Mouse (Mus musculus): ENCODE data around the gene Cep68. TPM values are rescaled to one million over a fixed set of nuclear protein-coding genes. Genes with fewer than 3 reads are reported as not detected.
A peak's percentile ranks its signal among the peaks of the same experiment; 100 is the strongest.
"Not testable (repeated sequence)": the region's sequence is repeated elsewhere in the genome, so short reads cannot be mapped to it uniquely, and the experiment has no call there.

The Cep68 gene
- total RNA-seq, 1 experiment from 2014 or later, result 58.3 TPM

DNA sequence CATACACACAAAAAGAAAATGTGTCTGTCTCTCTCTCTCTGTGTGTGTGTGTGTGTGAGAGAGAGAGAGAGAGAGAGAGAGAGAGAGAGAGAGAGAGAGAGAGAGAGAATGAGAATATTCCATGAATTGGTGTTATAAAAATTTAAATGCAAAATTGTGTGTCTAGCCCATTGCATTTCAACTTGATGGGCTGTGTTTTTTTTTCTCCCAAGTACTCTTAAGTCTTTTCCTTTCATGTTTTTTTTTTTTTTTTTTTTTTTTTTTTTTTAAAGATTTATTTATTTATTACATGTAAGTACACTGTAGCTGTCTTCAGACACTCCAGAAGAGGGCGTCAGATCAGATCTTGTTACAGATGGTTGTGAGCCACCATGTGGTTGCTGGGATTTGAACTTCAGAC is 27.6 kb downstream of the Cep68 start:
- not testable (repeated sequence) for ATAC-seq (replicated peaks in 1 of 2; ENCODE audit: insufficient read depth in 1 of 2, low FRiP score in 2 of 2, low TSS enrichment in 1 of 2, low read depth in 1 of 2, poor library complexity in 2 of 2, severe bottlenecking in 2 of 2)

DNA sequence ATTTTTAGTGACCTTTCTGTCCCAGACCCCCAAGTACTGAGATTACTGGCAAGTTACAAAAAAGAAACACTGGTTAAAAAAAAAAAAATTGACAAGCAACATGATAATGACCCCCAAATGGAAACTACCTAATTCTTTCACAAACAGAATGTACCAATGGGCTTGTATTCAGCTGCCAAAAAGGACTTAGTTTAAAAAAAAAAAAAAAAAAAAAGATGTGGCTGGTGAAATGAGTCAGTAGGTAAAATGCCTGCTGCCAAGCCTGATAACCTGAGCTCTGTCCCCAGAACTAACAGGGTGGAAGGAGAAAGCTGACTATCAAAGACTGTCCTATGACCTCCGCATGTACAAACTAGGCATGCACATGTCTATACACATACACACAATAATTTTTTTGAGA is 32.0 kb downstream of the Cep68 start:
- no peak for ATAC-seq (replicated peaks in 1 of 2; ENCODE audit: insufficient read depth in 1 of 2, low FRiP score in 2 of 2, low TSS enrichment in 1 of 2, low read depth in 1 of 2, poor library complexity in 2 of 2, severe bottlenecking in 2 of 2)

DNA sequence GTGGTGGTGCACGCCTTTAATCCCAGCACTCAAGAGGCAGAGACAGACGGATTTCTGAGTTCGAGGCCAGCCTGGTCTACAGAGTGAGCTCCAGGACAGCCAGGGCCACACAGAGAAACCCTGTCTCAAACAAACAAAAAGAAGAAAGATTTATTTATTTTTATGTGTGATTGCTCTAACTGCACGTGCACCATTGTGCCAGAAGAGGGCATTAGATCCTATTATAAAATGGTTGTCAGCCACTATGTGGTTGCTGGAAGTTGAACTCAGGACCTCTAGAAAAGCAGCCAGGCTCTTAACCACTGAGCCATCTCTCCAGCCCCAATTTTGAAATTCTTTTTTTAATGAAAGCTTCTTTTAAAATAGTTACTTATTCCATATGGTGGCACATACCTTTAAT is 32.8 kb downstream of the Cep68 start:
- ATAC-seq (replicated peaks in 1 of 2; ENCODE audit: insufficient read depth in 1 of 2, low FRiP score in 2 of 2, low TSS enrichment in 1 of 2, low read depth in 1 of 2, poor library complexity in 2 of 2, severe bottlenecking in 2 of 2), result no peak

DNA sequence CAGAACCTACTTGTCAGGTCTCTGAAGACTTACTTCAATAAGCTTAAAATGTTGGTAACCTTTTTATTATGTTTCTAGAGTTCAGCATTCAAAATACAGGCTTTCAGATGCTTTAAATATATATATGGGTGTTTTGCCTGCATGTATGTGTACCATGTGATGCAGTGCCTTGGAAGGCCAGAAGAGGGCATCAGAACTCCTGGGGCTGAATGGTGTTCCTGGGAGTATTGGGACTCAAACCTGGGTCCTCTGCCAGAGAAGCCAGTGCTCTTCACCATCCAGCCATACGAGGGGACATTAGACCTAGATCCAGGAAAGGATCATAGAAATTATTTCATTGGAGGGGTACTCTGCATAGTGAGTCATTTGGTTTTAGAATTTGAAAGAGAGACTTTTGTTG is 34.5 kb downstream of the Cep68 start:
- 0 out of 4 replicates have a peak, but pooled peaks of 1 of the 2 experiments have one; percentile 50 for ATAC-seq (replicated peaks in 1 of 2; ENCODE audit: insufficient read depth in 1 of 2, low FRiP score in 2 of 2, low TSS enrichment in 1 of 2, low read depth in 1 of 2, poor library complexity in 2 of 2, severe bottlenecking in 2 of 2)

DNA sequence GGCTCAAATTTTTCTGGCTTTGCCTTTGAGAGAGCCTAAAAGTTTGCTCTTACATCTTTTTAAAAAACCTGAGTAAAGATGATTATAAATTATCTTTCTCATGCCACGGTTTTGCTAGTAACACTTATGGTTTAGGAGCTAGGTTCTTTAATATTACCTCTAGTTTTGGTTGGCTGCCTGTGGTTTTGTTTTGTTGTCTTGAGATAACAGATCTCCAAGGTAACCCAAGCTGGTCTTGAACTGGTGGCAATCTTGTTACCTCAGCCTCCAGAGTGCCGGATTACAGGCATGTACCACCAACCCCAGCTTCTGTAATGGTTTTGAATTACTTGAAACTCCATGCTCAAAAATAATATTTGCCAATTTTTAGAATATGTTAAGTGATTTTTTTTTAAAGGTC is 37.4 kb downstream of the Cep68 start:
- 0 out of 4 replicates have a peak, but pooled peaks of 1 of the 2 experiments have one; percentile 27 for ATAC-seq (replicated peaks in 1 of 2; ENCODE audit: insufficient read depth in 1 of 2, low FRiP score in 2 of 2, low TSS enrichment in 1 of 2, low read depth in 1 of 2, poor library complexity in 2 of 2, severe bottlenecking in 2 of 2)

DNA sequence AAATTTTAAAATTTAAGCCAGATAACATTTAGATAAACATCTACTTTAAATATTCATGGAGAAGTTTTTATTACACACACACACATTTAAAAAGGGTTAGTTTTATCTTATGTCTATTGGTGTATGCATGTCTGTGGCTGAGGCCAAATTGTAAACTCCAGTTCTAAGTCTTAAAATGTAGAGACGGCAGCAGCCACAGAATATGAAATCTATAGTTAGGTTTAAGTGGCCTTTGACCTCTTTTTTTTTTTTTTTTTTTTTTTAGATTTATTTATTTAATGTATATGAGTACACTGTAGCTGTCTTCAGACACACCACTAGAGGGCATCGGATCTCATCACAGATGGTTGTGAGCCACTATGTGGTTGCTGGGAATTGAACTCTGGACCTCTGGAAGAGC is 41.6 kb downstream of the Cep68 start:
- no peak for ATAC-seq (replicated peaks in 1 of 2; ENCODE audit: insufficient read depth in 1 of 2, low FRiP score in 2 of 2, low TSS enrichment in 1 of 2, low read depth in 1 of 2, poor library complexity in 2 of 2, severe bottlenecking in 2 of 2)

DNA sequence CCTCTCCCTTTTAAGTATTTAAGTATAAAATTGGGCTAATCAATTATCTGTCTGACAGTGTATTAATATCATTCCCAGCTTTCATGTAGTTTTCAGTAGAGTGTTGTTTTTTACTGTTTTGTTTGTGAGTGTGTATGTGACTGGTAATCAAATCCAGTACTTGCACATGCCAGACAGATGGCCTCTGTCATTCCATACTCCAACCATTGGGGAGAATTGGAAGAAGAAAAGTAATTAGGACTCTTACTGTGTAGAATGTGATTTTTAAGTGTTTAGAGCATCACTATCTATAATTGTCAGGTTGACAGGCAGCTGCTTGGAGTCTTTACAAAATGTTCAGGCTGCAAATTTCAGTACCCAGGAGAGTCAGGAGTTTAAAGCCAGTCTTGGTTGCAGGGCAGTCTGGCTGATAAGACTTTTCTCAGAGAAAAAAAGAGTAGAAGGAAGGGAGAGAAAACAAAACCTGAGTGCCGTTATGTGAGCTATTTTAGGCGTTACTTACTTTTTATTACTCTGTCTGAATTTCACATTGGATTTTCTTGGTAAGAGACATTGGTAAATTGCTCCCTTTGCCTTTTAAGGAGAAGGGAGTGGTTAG is 42.5 kb downstream of the Cep68 start:
- no peak for ATAC-seq (replicated peaks in 1 of 2; ENCODE audit: insufficient read depth in 1 of 2, low FRiP score in 2 of 2, low TSS enrichment in 1 of 2, low read depth in 1 of 2, poor library complexity in 2 of 2, severe bottlenecking in 2 of 2)

DNA sequence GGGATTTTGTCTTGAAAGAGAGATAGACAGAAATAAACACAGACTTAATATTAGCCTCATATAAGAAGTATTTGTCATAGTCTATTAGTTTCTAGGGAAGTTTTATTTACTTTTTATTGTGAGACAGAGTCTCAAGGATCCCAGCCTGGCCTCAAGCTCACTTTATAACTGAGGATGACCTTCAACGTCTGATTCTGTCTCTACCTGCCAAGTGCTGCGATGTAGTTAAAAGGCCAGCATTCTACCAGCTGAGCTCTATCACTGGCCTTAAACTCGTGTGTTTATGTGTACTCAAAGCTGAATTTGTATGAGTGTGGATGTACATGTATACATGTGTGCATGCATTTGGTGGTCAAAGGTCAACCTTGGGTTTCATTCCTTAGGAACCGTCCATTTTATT is 43.7 kb downstream of the Cep68 start:
- no peak for ATAC-seq (replicated peaks in 1 of 2; ENCODE audit: insufficient read depth in 1 of 2, low FRiP score in 2 of 2, low TSS enrichment in 1 of 2, low read depth in 1 of 2, poor library complexity in 2 of 2, severe bottlenecking in 2 of 2)

DNA sequence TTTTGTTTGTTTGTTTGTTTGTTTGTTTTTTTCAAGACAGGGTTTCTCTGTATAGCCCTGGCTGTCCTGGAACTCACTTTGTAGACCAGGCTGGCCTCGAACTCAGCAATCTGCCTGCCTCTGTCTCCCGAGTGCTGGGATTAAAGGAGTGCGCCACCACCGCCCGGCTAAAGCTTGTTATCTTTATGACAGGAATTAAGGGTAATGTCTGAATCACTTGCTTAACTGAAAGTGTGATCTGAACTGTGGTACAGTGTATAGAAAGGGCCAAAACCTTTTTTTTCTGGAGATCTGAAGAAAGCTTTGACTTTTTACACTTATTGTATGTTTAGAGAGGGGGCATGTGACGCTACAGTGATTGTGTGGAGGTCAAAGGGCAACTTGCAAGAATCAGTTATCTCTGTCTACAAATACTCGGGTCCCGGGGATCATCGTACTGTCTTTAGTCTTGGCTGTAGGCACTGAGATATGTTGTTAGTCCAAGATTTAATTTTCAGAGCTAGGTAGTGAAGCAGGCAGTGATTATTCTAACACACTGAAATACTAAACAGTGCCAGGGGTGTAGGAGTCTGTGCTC is 44.3 kb downstream of the Cep68 start:
- no peak for ATAC-seq (replicated peaks in 1 of 2; ENCODE audit: insufficient read depth in 1 of 2, low FRiP score in 2 of 2, low TSS enrichment in 1 of 2, low read depth in 1 of 2, poor library complexity in 2 of 2, severe bottlenecking in 2 of 2)

DNA sequence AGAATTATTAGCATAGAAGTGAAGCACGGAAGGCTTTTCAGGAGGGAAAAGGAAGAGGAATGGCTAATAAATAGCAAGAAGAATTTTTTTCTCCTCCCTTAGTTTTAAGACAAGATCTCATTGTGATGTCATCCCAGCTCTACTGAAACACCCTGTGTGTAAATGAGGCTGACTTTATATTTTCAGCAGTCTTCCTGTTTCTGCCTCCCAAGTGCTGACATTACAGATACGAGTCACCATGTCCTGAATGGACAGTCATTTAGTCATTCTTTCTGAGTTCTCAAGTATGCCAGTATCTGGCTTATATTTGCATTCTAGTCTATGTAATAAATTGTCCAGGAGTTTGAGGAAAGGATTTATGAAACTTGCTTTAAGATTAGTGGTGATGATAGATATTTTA is 44.9 kb downstream of the Cep68 start:
- ATAC-seq (replicated peaks in 1 of 2; ENCODE audit: insufficient read depth in 1 of 2, low FRiP score in 2 of 2, low TSS enrichment in 1 of 2, low read depth in 1 of 2, poor library complexity in 2 of 2, severe bottlenecking in 2 of 2), result no peak

DNA sequence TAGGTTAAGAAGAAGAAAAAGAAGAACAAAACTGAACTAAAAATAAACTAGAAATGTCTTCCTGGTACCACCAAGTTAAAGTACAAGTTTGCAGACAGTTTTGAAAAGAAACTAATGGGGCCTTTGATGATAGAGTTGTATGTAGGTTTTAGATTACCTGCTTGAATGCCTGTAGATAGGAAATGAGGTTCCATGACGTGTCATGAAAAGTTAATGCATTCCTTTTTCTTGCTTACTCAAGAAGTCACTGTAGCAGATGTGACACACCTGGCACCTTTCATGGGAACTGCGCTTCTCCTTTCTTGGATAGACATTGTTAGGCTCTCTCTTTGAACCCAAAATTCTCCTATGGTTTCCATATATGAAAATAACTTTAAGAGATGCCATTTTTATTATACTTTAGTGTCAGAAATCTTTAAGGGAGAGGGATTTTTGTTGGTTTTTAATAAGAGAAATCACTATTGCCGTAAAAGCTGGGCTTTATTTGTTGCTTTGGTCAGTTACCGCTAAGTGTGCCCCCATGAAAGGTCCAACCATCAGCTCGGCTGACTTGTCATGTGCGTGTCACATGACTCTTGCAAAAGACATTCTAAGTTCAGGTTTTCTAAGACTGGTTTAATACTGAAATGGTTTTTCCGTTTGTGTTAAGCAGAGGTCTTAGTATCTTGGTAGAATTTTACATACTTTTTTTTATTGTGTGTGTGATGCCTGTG is 46.8 kb downstream of the Cep68 start:
- no peak for ATAC-seq (replicated peaks in 1 of 2; ENCODE audit: insufficient read depth in 1 of 2, low FRiP score in 2 of 2, low TSS enrichment in 1 of 2, low read depth in 1 of 2, poor library complexity in 2 of 2, severe bottlenecking in 2 of 2)

DNA sequence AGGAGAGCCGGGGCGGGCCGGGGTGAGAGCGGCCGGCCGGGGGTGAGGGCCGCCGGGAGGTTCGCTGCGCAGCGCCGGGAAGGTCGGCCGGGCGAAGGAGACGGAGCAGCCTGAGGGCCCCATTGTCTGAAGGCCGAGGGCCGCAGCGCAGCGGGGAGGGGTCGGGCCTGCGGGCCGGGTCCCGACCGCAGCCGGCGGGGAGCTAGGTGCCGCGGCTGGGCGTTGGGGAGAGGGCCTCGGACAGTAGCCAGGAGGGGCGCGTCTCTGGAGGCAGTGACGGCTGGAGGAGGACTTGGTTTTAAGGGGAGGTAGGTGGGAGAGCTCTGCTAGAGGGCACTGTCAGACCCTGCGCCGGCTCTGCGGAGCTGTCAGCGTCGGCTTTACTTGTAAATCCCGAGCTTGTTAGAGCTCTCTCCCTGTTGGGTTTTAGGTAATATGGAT is 47.5 kb downstream of the Cep68 start:
- peak in 1 of 2 experiments; percentile 11; a peak in 1 of 4 replicates for ATAC-seq (replicated peaks in 1 of 2; ENCODE audit: insufficient read depth in 1 of 2, low FRiP score in 2 of 2, low TSS enrichment in 1 of 2, low read depth in 1 of 2, poor library complexity in 2 of 2, severe bottlenecking in 2 of 2)

DNA sequence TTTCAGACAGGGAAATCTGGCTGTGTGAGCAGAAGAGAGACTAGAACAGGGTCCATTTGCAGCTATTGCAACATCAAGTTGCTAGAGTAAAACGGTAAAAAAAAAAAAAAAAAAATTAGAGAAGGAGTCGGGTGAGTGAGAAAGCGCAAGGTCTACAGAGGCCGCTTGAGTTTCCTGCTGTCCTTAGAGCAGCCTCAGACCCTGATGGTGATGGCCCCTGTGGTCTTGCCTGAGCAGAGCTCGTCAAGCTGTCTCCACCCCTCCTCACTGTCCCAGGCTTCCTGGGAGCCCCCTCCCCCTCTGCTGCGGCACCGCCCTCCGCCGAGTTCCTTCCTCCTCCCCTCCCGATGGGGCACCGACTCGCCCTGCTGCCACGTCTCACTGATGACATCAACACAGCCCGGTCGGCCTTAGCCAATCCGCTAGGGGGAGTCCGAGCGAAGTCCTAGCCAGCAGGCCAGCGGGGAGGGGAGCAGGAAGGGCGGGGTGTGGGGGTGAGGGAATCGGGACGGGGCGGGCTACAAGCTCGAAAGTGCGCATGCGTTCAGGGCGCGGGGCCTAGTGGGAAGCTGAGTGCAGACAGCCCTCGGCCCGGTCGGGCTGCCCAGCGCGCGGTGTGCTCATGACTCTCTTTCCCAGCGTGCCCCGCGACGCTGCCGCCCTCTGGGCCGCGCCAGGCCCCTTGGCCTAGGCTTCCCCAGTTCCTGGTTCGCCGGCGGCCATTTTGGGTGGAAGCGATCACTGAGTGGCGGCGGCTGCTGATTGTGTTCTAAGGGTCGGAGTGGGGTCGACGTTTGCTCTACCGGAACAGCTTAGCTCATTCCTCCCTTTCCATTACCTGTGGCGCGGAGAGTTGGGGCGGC is 48.3 kb downstream of the Cep68 start, which contains the start of gene Rab1a:
Gene Rab1a, plus strand, starts transcription at position 720 of the 863 bp plus-strand sequence.
- peak; percentile 92 to 96 for ATAC-seq (replicated peaks in 1 of 2; ENCODE audit: insufficient read depth in 1 of 2, low FRiP score in 2 of 2, low TSS enrichment in 1 of 2, low read depth in 1 of 2, poor library complexity in 2 of 2, severe bottlenecking in 2 of 2)

DNA sequence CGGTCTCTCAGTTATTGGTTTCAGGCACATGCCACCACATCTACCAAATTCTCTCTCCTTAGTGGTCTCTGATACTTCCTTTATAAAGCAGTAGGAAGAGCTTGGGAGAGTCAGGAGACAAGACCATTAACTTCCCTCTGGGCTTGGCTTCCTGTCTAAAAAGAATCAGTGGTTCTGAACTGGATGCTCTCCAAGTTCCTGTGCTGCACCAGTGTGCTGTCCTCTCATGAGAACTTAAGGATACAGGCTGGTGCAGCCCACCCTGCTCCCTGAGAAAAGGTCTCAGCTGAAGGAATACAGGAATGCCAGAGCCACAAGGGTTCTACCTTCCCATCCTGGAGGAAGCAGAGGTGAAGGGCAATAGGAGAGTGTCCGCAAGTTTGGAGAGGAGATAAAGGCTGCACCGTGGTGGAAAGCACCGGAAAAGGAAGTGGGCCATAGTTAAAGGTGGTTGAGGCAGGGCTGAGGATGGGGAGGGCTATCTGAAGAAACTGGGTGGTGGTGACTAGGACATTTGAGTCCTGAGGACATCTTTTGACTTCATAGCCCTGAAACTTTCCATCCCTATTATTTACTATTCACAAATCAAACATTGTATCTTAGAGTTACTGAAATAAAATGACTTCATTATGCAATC is 56.0 kb downstream of the Cep68 start:
- ATAC-seq (replicated peaks in 1 of 2; ENCODE audit: insufficient read depth in 1 of 2, low FRiP score in 2 of 2, low TSS enrichment in 1 of 2, low read depth in 1 of 2, poor library complexity in 2 of 2, severe bottlenecking in 2 of 2), result peak; percentile 71 to 81

DNA sequence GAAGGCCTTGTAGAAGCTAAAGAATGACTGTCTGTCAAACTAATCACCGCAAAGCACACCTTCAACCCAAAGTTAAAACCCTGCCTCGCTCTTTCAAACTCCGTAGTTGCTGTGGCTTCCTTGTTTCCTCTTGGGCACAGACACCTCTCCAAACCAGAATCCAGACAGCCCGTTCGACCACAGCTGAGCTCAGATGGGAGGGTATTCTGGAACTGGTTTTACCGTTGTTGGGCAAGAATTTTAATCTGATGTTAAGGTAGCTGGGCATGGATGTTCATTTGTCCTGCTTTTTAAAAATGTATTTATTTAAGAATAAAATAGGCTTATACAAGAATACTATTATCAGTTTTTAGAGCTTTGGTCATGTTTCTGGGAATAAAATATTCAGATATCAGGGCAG is 62.0 kb downstream of the Cep68 start:
- no peak for ATAC-seq (replicated peaks in 1 of 2; ENCODE audit: insufficient read depth in 1 of 2, low FRiP score in 2 of 2, low TSS enrichment in 1 of 2, low read depth in 1 of 2, poor library complexity in 2 of 2, severe bottlenecking in 2 of 2)

Data from hematopoietic stem cell, adult 5-6 weeks (primary cell).